Mouse (Mus musculus): Measurements from ENCODE around the gene Atox1. TPM values are rescaled to one million over a fixed set of nuclear protein-coding genes. Genes with fewer than 3 reads are reported as not detected.

Gene Atox1
- polyA plus RNA-seq, 1 experiment = 237 TPM

GRCm38 (mm10) chr11:55397036-55397435 is 64.0 kb downstream of the Atox1 start:
- Histone ChIP-seq H3K4me1 (ENCODE audit: control insufficient read depth, insufficient read depth, insufficient read length) (no peaks in the 10 kb centered on the region; the same call in 1 of the 2 replicates), H3K36me3 (ENCODE audit: control insufficient read depth, insufficient read depth, low read length) (no peaks in the 10 kb centered on the region), H3K4me3 (ENCODE audit: extremely low read depth, insufficient read depth, insufficient read length) (no peak overlapping the region), H3K27ac (ENCODE audit: insufficient read depth, low read length) (no peak overlapping the region), H3K27me3 (ENCODE audit: control insufficient read depth, insufficient read depth, low read length) (no peaks in the 10 kb centered on the region)
- DNase-seq (ENCODE audit: low read depth in 1 of 2, low spot score in 2 of 2) = no peak
- WGBS = 89% methylated on average over 2 of the region's 2 CpGs
- no peak for TF ChIP-seq POLR2A (IDR thresholded peaks at IDR 0.05; ENCODE audit: low read depth, low read length)
- no peak for TF ChIP-seq CTCF (IDR thresholded peaks at IDR 0.05; ENCODE audit: extremely low read depth, insufficient read depth, insufficient read length, insufficient replicate concordance)

Other genes starting within 250 kb of the Atox1 start
- gene Fat2, start 124.7 kb downstream of the Atox1 start, polyA plus RNA-seq (2012; rRNA removed) = 0.02 TPM in 2 replicates
- gene Sparc, start 38.1 kb downstream of the Atox1 start, polyA plus RNA-seq (2012; rRNA removed) = 427 and 627 TPM in 2 replicates
- 25.1 and 25.3 TPM in 2 replicates for gene G3bp1, start 8.4 kb upstream of the Atox1 start, polyA plus RNA-seq (2012; rRNA removed)
- not detected in 2 replicates for gene Glra1, start 147.0 kb upstream of the Atox1 start, polyA plus RNA-seq (2012; rRNA removed)

All from spleen, adult 2 months (tissue).